Mouse (Mus musculus): Measurements from ENCODE around the gene Ccl27a. TPM values are rescaled to one million over a fixed set of nuclear protein-coding genes. Genes with fewer than 3 reads are reported as not detected.

Gene Ccl27a
- 3.4 TPM for polyA plus RNA-seq (2014; fragmentation: Illumina TruSeq; extraction: RNeasy Lipid Tissue Mini Kit (QIAGEN cat#74804))

GRCm38 (mm10) chr4:41774002-41774401 is at the start of gene Ccl27a:
TSS of gene Ccl27a (minus strand) at chr4:41774247.

GRCm38 (mm10) chr4:41755338-41756305 is 18.4 kb downstream of the Ccl27a start, which contains the start of gene Sigmar1:
TSS of gene Sigmar1 (minus strand) at chr4:41756157.

GRCm38 (mm10) chr4:41754797-41755337 is 19.2 kb downstream of the Ccl27a start, which contains the start of gene Galt:
TSS of gene Galt (plus strand) at chr4:41755228.

GRCm38 (mm10) chr4:41731052-41731765 is 42.8 kb downstream of the Ccl27a start, which contains the start of gene Arid3c:
TSS of gene Arid3c (minus strand) at chr4:41731142.

GRCm38 (mm10) chr4:41722918-41723351 is 51.1 kb downstream of the Ccl27a start, which contains the start of gene Dctn3:
TSS of gene Dctn3 (minus strand) at chr4:41723170.

Other genes with a start within 250 kb of the Ccl27a start
- gene Fam219a, start 204.7 kb downstream of the Ccl27a start, polyA plus RNA-seq (2014; fragmentation: Illumina TruSeq; extraction: RNeasy Lipid Tissue Mini Kit (QIAGEN cat#74804)), result 1.6 TPM
- gene Dnaic1, start 204.5 kb downstream of the Ccl27a start, polyA plus RNA-seq (2014; fragmentation: Illumina TruSeq; extraction: RNeasy Lipid Tissue Mini Kit (QIAGEN cat#74804)), result 0.68 TPM
- not detected for gene Enho, start 133.9 kb downstream of the Ccl27a start, polyA plus RNA-seq (2014; fragmentation: Illumina TruSeq; extraction: RNeasy Lipid Tissue Mini Kit (QIAGEN cat#74804))
- gene Cntfr, start 77.2 kb downstream of the Ccl27a start, polyA plus RNA-seq (2014; fragmentation: Illumina TruSeq; extraction: RNeasy Lipid Tissue Mini Kit (QIAGEN cat#74804)), result 0.71 TPM
- gene Il11ra1, start 74.3 kb downstream of the Ccl27a start, polyA plus RNA-seq (2014; fragmentation: Illumina TruSeq; extraction: RNeasy Lipid Tissue Mini Kit (QIAGEN cat#74804)), result 15.1 TPM
- gene Rpp25l, start 60.7 kb downstream of the Ccl27a start, polyA plus RNA-seq (2014; fragmentation: Illumina TruSeq; extraction: RNeasy Lipid Tissue Mini Kit (QIAGEN cat#74804)), result not detected
- gene Dctn3, start 51.1 kb downstream of the Ccl27a start, polyA plus RNA-seq (2014; fragmentation: Illumina TruSeq; extraction: RNeasy Lipid Tissue Mini Kit (QIAGEN cat#74804)), result 23.2 TPM
- not detected for gene Arid3c, start 43.1 kb downstream of the Ccl27a start, polyA plus RNA-seq (2014; fragmentation: Illumina TruSeq; extraction: RNeasy Lipid Tissue Mini Kit (QIAGEN cat#74804))
- gene Galt, start 19.0 kb downstream of the Ccl27a start, polyA plus RNA-seq (2014; fragmentation: Illumina TruSeq; extraction: RNeasy Lipid Tissue Mini Kit (QIAGEN cat#74804)), result 0.40 TPM
- 34.3 TPM for gene Sigmar1, start 18.1 kb downstream of the Ccl27a start, polyA plus RNA-seq (2014; fragmentation: Illumina TruSeq; extraction: RNeasy Lipid Tissue Mini Kit (QIAGEN cat#74804))
- not detected for gene Gm21541, start 129.4 kb upstream of the Ccl27a start, polyA plus RNA-seq (2014; fragmentation: Illumina TruSeq; extraction: RNeasy Lipid Tissue Mini Kit (QIAGEN cat#74804))
- gene Gm20878, start 167.3 kb upstream of the Ccl27a start, polyA plus RNA-seq (2014; fragmentation: Illumina TruSeq; extraction: RNeasy Lipid Tissue Mini Kit (QIAGEN cat#74804)), result not detected
- 0.51 TPM for gene Fam205a4, start 191.8 kb upstream of the Ccl27a start, polyA plus RNA-seq (2014; fragmentation: Illumina TruSeq; extraction: RNeasy Lipid Tissue Mini Kit (QIAGEN cat#74804))